Mouse (Mus musculus) Muller cell, postnatal 12 days (primary cell): ENCODE measurements at regions not wholly inside any gene's neighbourhood (a gene's known extent, or its start where the extent isn't known, plus 50 kb on each side); places are given as distances from the start of the nearest gene placed in this dataset.

Experiments used
- DNase-seq: peaks from one replicate; pipeline ENCODE4 v3.0.0-alpha.2; 2015; ENCODE audit errors: inconsistent ontology term

- no peak for DNase-seq
Measured at GRCm38 (mm10) chr14:99430323-99430722, 131.8 kb downstream of the Klf5 start.

- DNase-seq: no peak
Measured at GRCm38 (mm10) chr14:99431697-99432096, 133.2 kb downstream of the Klf5 start.

- no peak for DNase-seq
Measured at GRCm38 (mm10) chr14:99434645-99435044, 136.2 kb downstream of the Klf5 start.

- no peak for DNase-seq
Measured at GRCm38 (mm10) chr14:99435512-99435911, 137.0 kb downstream of the Klf5 start.

GRCm38 (mm10) chr14:99436051-99436450, 137.6 kb downstream of the Klf5 start:
- DNase-seq: no peak

- DNase-seq: peak; percentile 70
Measured at GRCm38 (mm10) chr14:99449112-99449511, 150.6 kb downstream of the Klf5 start.

- no peak for DNase-seq
Measured at GRCm38 (mm10) chr14:99449870-99450269, 151.4 kb downstream of the Klf5 start.

GRCm38 (mm10) chr14:99451110-99451795, 152.8 kb downstream of the Klf5 start:
- DNase-seq: no peak

GRCm38 (mm10) chr14:99453916-99454315, 155.4 kb downstream of the Klf5 start:
- no peak for DNase-seq

GRCm38 (mm10) chr14:99456555-99456954, 158.1 kb downstream of the Klf5 start:
- DNase-seq: peak; percentile 3

GRCm38 (mm10) chr14:99457573-99457972, 159.1 kb downstream of the Klf5 start:
- no peak for DNase-seq

GRCm38 (mm10) chr14:99472111-99472510, 173.6 kb downstream of the Klf5 start:
- DNase-seq: no peak

- DNase-seq: no peak
Measured at GRCm38 (mm10) chr14:99475271-99475670, 176.8 kb downstream of the Klf5 start.

- DNase-seq: no peak
Measured at GRCm38 (mm10) chr14:99480325-99481077, 182.0 kb downstream of the Klf5 start.

GRCm38 (mm10) chr14:99487981-99488380, 189.5 kb downstream of the Klf5 start:
- DNase-seq: no peak

GRCm38 (mm10) chr14:99493197-99493596, 194.7 kb downstream of the Klf5 start:
- DNase-seq: no peak

- DNase-seq: no peak
Measured at GRCm38 (mm10) chr14:99493659-99494058, 195.2 kb downstream of the Klf5 start.

- DNase-seq: peak; percentile 85
Measured at GRCm38 (mm10) chr14:99499502-99500266, 201.2 kb downstream of the Klf5 start.

- no peak for DNase-seq
Measured at GRCm38 (mm10) chr14:99504909-99505308, 206.4 kb downstream of the Klf5 start.

GRCm38 (mm10) chr14:99509696-99510536, 211.4 kb downstream of the Klf5 start:
- no peak for DNase-seq

- DNase-seq: no peak
Measured at GRCm38 (mm10) chr14:99515474-99515873, 217.0 kb downstream of the Klf5 start.

GRCm38 (mm10) chr14:99516703-99517102, 218.2 kb downstream of the Klf5 start:
- DNase-seq: no peak
